Mouse (Mus musculus) spleen, adult 2 months (tissue): Measurements from ENCODE around the gene Fbxo34.

ENCODE experiments used
- CTCF ChIP-seq: fragments of 200-500 bp; IDR thresholded peaks from 2 replicates; pipeline ENCODE4 v1.5.1; 2011; ENCODE audit warnings: mild to moderate bottlenecking, inconsistent platforms; ENCODE audit not compliant: insufficient read depth, insufficient read length, insufficient replicate concordance; ENCODE audit errors: extremely low read depth
- POLR2A ChIP-seq: fragments of 200-500 bp; IDR thresholded peaks from 2 replicates; pipeline ENCODE4 v1.6.1; 2011; ENCODE audit warnings: low read depth, low read length, inconsistent platforms

DNA sequence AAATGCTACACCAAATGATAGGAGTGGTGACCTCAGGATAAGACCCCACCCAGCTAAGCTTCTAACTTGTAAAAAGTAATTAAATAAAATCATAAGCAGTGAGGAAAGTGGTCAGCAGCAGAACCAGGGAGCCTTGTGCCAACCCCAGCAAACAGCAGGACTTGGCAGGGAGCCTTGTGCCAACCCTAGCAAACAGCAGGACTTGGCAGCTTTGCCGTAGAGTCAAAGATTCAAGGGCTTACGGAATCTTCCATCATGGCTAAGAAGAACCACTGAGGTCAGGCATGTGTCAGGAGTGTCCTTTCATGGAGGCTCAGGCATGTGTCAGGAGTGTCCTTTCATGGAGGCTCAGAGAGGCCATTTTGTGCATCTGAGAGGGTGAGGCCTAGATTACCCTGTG, 127.9 kb downstream of the Fbxo34 start:
- TF ChIP-seq POLR2A = no peak
- TF ChIP-seq CTCF = no peak
